Mouse (Mus musculus) kidney, adult 2 months (tissue): ENCODE results near the gene Cntrob.

Experiments used
- CTCF ChIP-seq: fragments of 200-500 bp; conservative IDR thresholded peaks from 2 replicates; pipeline ENCODE4 v1.5.1; 2011; ENCODE audit warnings: low read depth, mild to moderate bottlenecking, control low read depth, low read length, moderate library complexity, mixed read lengths; ENCODE audit not compliant: insufficient read depth, insufficient read length
- POLR2A ChIP-seq: fragments of 200-500 bp; IDR thresholded peaks from one replicate; pipeline ENCODE4 v1.6.1; 2011; ENCODE audit warnings: low read depth, low read length, control low read depth

DNA sequence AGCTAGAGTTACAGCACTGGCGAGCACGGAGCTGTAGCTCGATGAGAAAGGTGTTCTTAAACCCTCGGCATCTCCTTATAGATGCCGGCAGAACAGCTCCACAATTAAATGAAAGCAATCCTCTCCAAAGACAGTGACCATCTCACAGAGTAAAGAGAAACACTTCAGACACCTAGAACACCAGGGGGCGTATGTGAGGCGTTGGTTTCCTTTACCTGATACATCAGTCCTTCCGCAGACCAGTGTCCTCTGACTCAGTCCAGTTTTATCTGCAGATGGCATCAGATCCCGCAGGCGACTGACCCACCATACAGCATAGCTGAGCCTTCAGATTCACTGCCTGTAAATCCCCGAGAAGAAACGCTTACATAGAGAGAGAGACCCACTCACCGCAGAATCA, 54.0 kb downstream of the Cntrob start:
- TF ChIP-seq POLR2A (no peak), CTCF (peak; percentile 63)
